Mouse (Mus musculus) natural killer cell, adult 2 months (primary cell): ENCODE data around the gene Med27.
"Not testable (repeated sequence)": the region's sequence is repeated elsewhere in the genome, so short reads cannot be mapped to it uniquely, and the experiment has no call there.

ENCODE experiments used
- DNase-seq, 2 experiments: peaks; one replicate each; pipeline ENCODE4 v3.0.0; 2022; ENCODE audit warnings: low spot score in 2 of 2

Med27 gene

DNA sequence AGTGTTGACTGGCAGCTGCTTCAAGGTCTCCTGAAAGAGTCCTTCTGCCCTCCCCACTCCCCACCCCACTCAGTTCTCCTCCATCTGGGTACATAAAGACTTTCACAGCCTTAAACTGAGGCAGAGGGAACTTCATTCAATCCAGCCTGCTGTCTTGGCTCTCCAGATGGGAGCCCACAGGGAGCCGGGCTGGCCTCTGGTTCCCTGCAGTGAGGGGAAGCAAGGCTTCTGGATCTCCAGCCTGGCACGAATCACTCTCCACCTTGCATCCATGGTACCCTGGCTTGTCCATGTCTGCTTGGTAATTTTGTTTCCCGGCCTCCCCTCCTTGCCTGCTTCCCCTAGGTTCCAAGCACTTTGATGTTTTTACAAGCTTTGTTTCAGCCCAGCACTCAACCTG lies 172.8 kb downstream of the Med27 start:
- no peak for DNase-seq

DNA sequence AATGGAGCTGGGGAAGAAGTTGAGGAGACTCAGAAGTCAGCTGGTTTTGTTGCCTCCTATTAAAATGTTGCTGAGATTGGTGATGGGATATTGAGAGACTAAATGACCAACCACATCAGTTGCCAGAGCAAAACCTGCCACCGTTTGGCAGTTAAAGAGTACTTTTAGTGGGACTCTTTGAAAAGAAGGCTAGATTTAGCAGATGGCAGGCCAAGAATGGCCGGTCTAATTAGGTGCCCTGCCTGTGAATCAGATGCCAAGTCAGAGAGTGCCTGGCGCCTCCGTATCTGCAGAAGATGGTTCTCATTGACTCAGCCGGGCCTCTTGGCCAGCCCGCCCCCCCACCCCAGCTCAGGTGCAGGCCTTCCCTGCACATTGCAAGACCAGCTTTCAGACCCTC lies 173.6 kb downstream of the Med27 start:
- no peak for DNase-seq

DNA sequence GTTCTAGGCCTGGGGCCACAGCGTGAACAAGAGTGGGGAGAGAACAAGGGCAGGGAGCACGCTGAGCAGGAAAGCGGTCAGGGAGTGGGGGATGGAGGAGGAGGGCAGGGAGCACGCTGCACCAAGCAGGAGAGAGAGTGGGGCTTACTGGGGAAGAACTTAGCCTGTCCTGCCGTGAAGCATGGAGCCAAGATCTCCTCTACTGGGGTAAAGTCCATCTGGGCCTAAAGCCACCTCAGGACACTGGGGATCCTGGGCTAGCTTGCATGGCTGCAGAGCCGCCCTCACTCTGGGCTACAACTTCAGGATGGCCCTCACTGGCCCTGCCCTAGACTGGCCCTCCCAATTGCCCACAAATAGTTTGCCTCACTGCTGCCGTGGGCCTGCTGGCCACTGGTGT lies 174.9 kb downstream of the Med27 start:
- DNase-seq = no peak

GRCm38 (mm10) chr2:29523918-29524811 lies 177.5 kb downstream of the Med27 start:
- DNase-seq = no peak

DNA sequence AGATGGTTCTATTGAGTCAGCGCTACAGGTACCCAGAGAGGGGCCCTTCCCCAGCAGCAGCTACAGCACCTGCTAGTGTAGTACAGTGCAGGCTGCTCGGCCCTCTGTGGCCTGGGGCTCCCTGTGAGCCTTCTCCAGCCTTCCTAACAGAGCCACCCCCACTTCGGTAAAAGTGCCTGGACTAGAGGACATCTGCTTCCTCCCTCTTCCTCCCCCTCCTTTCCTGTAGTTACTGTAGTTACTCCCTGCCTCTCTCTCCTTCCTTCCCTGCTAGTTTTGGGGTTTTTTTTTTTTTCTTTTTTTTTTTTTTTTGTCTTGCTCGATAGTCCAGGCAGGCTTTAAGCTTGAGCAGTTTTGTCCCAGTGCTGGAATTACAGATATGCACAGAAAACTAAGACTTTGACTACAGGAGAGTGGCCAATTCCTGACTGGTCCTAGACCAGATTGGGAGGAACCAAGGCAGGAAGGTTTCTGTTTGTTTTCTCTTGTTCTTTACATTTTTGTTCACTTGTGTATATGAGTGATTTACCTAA lies 178.7 kb downstream of the Med27 start:
- no peak for DNase-seq

- peak in 1 of 2 experiments; percentile 28 for DNase-seq
Observed at GRCm38 (mm10) chr2:29526266-29526665, 179.6 kb downstream of the Med27 start.

GRCm38 (mm10) chr2:29527480-29527879 lies 180.9 kb downstream of the Med27 start:
- DNase-seq = not testable (repeated sequence)

- no peak for DNase-seq
Observed at GRCm38 (mm10) chr2:29528811-29529210, 182.2 kb downstream of the Med27 start.

GRCm38 (mm10) chr2:29529788-29530187 lies 183.2 kb downstream of the Med27 start:
- DNase-seq = not testable (repeated sequence)

GRCm38 (mm10) chr2:29532173-29532572 lies 185.6 kb downstream of the Med27 start:
- DNase-seq = no peak

DNA sequence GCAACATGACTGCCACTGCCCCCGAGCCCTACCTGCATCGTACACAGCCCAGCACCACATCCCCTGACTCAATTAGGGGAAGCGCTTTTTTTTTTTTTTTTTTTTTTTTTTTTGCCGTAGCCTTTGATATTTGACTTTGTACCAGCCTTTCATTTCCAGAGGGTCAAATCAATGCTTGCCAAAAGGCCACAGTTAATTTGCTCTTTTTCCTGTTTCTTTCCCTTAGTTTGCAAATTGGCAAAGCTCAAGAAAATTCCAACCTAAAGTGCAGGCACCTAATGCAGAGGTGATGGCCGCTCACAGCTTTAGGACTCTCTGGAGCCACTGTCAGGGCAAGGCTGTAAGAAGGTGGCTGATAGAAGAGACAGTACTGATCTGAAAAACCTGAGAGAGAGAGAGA lies 186.3 kb downstream of the Med27 start:
- DNase-seq = no peak

- no peak for DNase-seq
Observed at GRCm38 (mm10) chr2:29535566-29536244, 189.1 kb downstream of the Med27 start.

GRCm38 (mm10) chr2:29536481-29536880 lies 189.9 kb downstream of the Med27 start:
- no peak for DNase-seq

GRCm38 (mm10) chr2:29537334-29537733 lies 190.7 kb downstream of the Med27 start:
- DNase-seq = no peak

- DNase-seq = no peak
Observed at GRCm38 (mm10) chr2:29542039-29542438, 195.4 kb downstream of the Med27 start.

GRCm38 (mm10) chr2:29546571-29546970 lies 200.0 kb downstream of the Med27 start:
- no peak for DNase-seq

- no peak for DNase-seq
Observed at GRCm38 (mm10) chr2:29551816-29552585, 205.4 kb downstream of the Med27 start.

DNA sequence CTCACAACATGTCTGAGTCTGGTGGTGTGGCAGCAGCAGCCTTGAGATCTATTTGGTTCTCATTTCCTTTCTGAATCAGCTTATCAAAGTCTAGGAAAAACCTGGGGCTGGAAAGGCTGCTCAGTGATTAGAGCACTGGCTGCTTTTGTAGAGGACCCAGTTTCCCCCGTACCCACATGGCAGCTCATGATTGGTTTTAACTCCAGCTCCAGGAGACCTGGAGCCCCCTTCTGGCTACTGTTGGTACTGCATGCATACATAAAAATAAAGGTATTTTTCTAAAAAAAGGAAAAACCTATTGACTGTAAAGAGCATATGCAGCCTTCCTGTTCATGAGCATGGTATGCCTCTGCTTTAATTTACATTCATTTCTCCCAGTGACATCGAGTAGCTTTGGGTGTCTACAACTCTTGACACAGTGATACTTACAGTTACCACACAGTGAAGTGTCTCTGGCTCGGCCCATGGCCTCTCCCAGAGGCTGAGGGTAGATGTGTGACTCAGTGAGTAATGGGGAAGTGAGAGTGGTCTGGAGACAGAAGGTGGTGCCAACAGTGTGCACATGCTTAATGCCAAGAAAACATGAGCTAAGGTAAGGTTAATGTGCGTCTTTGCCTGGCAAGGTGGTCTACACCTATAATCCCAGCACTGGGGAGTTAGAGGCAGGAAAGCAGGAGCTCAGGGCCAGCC lies 207.5 kb downstream of the Med27 start:
- peak; percentile 25 to 60 for DNase-seq

GRCm38 (mm10) chr2:29558561-29558960 lies 211.9 kb downstream of the Med27 start:
- no peak for DNase-seq

DNA sequence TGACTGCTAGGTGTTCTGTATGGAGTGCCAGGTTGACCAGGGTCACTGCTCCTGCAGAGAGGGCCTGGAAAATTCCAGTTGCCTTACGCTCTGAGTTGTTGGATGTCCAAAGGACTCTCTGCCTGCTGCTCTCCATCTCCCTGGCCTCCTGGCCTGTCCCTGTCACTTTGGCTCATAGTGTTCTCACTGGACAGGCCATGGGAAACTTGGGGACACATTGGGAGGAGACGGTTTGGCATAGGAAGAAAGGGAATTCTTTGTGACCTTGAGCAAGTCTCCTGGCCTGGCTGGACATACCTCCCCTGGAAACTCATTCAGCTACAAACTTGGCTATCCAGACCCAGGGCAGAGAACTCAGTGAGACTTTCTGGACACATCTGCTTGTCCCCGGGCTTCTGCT lies 213.3 kb downstream of the Med27 start:
- DNase-seq = no peak

DNA sequence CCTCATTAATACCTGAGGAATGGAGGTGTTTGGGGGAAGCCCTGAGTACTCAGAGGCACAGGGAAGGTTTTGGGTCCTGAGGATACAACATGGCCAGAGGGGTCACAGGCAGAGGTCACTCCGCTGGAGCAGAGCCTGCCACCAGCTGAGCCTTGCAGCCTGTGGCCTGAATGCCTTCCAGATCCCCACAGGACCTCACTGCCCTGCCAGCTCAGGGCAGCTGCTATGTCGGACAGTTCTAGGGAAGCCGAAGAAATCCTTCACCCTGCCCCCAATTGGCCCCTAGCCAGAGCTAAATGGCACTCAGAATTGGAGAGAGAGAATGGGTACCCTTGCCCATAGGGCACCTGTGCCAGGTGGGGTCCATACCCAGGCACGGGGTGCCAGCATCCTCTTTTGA lies 214.8 kb downstream of the Med27 start:
- DNase-seq = no peak
